Mouse (Mus musculus) hindbrain, embryonic 15.5 days (tissue): ENCODE data around the gene Hspb3. TPM values are rescaled to one million over a fixed set of nuclear protein-coding genes. Genes with fewer than 3 reads are reported as not detected.
A peak's percentile ranks its signal among the peaks of the same experiment; 100 is the strongest.

Experiments used
- ATAC-seq: fragments of 200-750 bp; cut with Nextera tagmentation; 2 replicates; pipeline ENCODE4 v1.8.0; 2017; ENCODE audit warnings: low read depth, moderate number of reproducible peaks, moderate TSS enrichment; ENCODE audit not compliant: low FRiP score
- H3K27ac ChIP-seq: fragments of 300-500 bp; sonication (generic); replicated peaks from 2 replicates; pipeline ENCODE4 v1.5.1; 2015; ENCODE audit warnings: mild to moderate bottlenecking, inconsistent platforms
- H3K27me3 ChIP-seq: fragments of 300-500 bp; sonication (generic); 2 replicates; pipeline ENCODE4 v1.6.1; 2015; ENCODE audit warnings: control low read depth, inconsistent platforms
- H3K36me3 ChIP-seq: fragments of 300-500 bp; sonication (generic); 2 replicates; pipeline ENCODE4 v1.6.1; 2015; ENCODE audit warnings: control low read depth, inconsistent platforms
- H3K4me1 ChIP-seq: fragments of 300-500 bp; sonication (generic); replicated peaks from 2 replicates; pipeline ENCODE4 v1.6.1; 2015; ENCODE audit warnings: control low read depth, inconsistent platforms
- H3K4me2 ChIP-seq: fragments of 300-500 bp; sonication (generic); 2 replicates; pipeline ENCODE4 v1.6.1; 2015; ENCODE audit warnings: moderate library complexity, mild to moderate bottlenecking, inconsistent platforms
- H3K4me3 ChIP-seq: fragments of 300-500 bp; sonication (generic); 2 replicates; pipeline ENCODE4 v1.5.1; 2015; ENCODE audit warnings: mild to moderate bottlenecking, inconsistent platforms
- H3K9ac ChIP-seq: fragments of 300-500 bp; sonication (generic); 2 replicates; pipeline ENCODE4 v1.6.1; 2015; ENCODE audit warnings: inconsistent platforms
- H3K9me3 ChIP-seq: fragments of 300-500 bp; sonication (generic); 2 replicates; pipeline ENCODE4 v1.6.1; 2016; ENCODE audit warnings: control low read depth, inconsistent platforms
- WGBS: fragments of 180-500 bp; shearing (Covaris S2); methylation state at CpG from one replicate; pipeline ENCODE4 v1.1.7; 2015; 5-methylcytosine and 5-hydroxymethylcytosine counted together
- polyA plus RNA-seq: library from polyadenylated mRNA; unstranded; fragments of >200 nt; fragmentation: Nextera tagmentation; extraction: Ambion mirVana; gene quantifications from 2 replicates; pipeline ENCODE4 v1.2.1, GENCODE M21; 2015

Hspb3 gene
- polyA plus RNA-seq, 1 experiment from 2014 or later = 0.19 TPM

DNA sequence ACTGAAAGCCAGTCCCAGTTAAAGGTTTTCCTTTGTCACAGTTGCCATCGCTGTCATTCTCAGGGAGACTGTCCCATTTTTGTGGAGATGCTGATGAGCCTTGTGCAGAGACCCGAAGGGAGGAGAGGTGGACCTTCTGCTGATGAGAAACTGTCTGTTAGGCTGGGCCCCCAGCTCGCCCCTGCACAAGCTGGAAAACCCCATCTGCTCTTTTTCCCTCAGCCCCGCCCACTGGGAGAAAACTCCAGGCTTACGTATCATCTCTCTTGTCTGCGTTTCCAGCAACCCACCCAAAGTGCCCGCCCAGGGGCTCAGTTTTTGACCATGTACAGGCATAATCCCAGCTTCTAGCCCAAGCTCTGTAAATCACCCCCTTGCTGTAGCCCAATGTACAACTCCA lies 17.2 kb upstream of the Hspb3 start:
- Histone ChIP-seq H3K9me3 (no peaks in the 10 kb centered on the region), H3K4me3 (no peak overlapping the region), H3K9ac (no peak overlapping the region), H3K4me2 (no peak overlapping the region), H3K27me3 (no peaks in the 10 kb centered on the region), H3K4me1 (no peaks in the 10 kb centered on the region), H3K36me3 (no peaks in the 10 kb centered on the region), H3K27ac (no peak overlapping the region)
- 92% methylated on average over 7 of the region's 7 CpGs for WGBS
- ATAC-seq = no peak

DNA sequence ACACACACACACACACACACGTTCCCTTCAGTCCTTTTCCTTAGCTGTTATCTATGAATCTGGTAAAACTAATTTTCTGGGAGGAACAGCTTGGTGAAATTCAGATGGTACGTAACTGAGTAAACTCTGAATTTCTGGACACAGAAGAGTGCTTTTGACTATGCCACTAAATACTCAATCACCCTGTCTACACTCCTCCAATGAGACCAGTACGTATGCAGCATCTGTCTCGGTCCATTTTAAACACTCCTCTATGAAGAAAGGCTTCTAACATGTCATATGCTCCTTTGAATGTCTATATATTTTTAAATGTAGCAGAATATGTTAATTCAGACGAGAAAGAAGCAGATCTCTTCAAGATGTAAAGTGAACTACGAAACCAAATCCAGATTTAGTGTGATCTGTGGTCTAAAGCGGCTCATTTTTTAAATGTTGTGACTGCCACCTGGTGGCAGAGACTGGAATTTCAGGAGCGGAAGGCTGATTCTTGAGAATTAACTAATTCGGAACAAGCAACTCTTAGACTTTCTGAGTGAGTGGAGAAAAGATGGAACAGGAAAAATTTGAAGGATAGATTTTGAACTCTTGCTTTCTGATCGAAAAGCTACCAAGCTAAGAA lies 6.1 kb upstream of the Hspb3 start:
- H3K27ac ChIP-seq = no peak overlapping the region
- H3K27me3 ChIP-seq = no peaks in the 10 kb centered on the region
- H3K36me3 ChIP-seq = no peaks in the 10 kb centered on the region
- H3K4me2 ChIP-seq = no peak overlapping the region
- 39% methylated on average over 10 of the region's 10 CpGs for WGBS
- no peak overlapping the region for H3K4me3 ChIP-seq
- H3K9ac ChIP-seq = no peak overlapping the region
- H3K4me1 ChIP-seq = no peaks in the 10 kb centered on the region
- H3K9me3 ChIP-seq = no peaks in the 10 kb centered on the region
- no peak for ATAC-seq

DNA sequence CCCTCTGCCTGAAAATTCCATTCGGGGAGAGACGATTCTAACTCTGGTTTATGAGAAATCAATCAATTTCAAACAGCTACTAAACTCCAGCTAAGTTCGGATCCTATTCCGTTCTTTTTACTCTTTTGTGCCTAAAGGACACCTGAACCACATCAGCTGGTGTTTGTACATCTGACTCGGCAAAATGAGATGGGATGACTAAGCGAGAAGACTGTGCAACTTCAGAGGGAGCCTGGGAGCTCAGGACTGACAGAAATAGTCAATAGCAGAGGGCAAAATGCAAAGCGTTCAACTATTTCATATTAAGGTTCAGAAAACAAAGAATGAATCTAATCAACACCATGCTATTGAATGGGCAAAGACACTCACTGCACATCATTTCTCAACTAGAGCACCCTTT lies 407 bp upstream of the Hspb3 start:
- Histone ChIP-seq H3K4me3 (no peak overlapping the region), H3K4me2 (no peak overlapping the region), H3K27me3 (no peaks in the 10 kb centered on the region), H3K4me1 (peaks cover 12% of the 10 kb centered on the region), H3K36me3 (no peaks in the 10 kb centered on the region), H3K9me3 (no peaks in the 10 kb centered on the region), H3K27ac (no peak overlapping the region), H3K9ac (no peak overlapping the region)
- 77% methylated on average over 7 of the region's 7 CpGs for WGBS
- ATAC-seq = no peak

DNA sequence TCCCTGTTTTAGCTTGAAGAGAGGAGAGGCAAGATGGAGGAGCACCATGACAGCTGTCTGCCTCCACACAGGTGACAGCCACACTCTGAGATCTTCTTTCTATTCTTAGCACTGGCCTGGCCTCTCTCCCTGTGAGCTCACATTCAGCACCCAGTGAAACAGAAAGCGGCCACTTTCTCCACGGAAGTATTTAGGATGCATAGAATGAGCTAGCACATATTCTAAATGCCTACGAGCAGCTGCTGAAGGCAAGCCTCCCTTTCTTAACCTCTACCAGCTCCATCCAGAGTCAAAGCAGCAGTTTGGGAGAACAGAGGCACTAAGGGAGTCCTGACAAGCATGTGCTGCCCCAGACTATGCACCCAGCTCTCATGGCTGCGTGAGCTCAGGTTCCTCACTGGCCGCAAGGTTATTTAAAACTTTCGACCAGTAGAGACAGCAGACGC lies 1.6 kb downstream of the Hspb3 start:
- Histone ChIP-seq H3K27ac (no peak overlapping the region), H3K4me1 (peaks cover 12% of the 10 kb centered on the region), H3K4me2 (no peak overlapping the region), H3K27me3 (no peaks in the 10 kb centered on the region), H3K9ac (no peak overlapping the region), H3K36me3 (no peaks in the 10 kb centered on the region), H3K9me3 (no peaks in the 10 kb centered on the region), H3K4me3 (no peak overlapping the region)
- WGBS = 77% methylated on average over 7 of the region's 7 CpGs
- no peak for ATAC-seq

DNA sequence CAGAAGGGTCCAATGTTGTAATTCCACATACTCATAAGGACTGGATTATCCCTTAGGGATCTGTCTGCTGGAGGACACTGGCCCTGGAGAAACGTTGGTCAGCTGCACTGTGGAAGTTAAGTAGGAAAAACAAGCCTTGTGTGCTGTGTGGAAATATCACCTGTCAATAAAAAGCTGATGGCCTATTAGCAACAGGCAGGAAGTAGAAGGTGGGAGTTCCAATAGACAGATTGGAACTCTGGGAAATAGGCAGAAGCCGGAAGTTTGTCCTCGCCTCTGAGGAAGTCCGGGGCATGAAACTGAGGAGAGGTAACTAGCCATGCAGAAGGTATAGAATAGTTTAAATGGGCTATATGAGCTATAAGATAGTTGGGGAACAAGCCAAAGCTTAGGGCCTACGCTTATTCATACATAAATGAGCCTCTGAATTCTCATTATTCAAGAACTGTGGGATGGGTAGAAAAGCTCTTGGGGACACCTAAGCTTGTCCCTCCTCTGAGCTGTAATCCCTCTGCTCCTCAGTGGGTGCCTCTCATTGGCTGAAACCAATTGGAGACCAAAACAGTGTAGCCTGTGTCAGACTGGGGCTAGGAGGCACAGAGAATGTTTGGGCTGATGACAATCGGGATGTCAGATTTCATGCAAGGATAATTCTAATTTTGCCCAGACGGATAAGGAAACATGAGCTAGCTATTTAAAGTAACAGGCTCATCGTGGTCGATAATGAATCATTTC lies 2.7 kb downstream of the Hspb3 start:
- peaks cover 12% of the 10 kb centered on the region for H3K4me1 ChIP-seq
- 81% methylated on average over 9 of the region's 9 CpGs for WGBS
- H3K4me2 ChIP-seq = no peak overlapping the region
- H3K27me3 ChIP-seq = no peaks in the 10 kb centered on the region
- ATAC-seq = no peak
- H3K4me3 ChIP-seq = no peak overlapping the region
- H3K27ac ChIP-seq = no peak overlapping the region
- no peaks in the 10 kb centered on the region for H3K36me3 ChIP-seq
- no peak overlapping the region for H3K9ac ChIP-seq
- H3K9me3 ChIP-seq = no peaks in the 10 kb centered on the region

DNA sequence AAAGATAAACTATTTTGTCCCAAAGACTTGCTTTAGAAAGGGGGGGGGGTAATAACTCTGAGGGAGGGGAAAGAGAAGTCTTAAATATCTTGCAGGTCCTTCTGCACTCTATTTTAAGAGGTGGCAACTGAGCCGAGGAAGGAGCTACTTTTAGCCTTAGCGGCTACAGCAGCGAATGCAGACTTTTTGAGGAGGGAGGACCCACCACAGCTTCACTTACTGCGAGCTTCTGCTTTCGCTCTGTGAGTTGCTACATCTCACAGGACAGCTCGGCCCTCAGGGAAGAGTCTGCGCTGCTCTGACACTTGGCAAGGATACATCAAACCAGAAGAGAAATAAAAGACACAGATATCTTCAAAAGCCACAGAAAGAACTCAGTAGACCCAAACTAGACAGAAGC lies 6.3 kb downstream of the Hspb3 start:
- no peak for ATAC-seq
- Histone ChIP-seq H3K9me3 (no peaks in the 10 kb centered on the region), H3K4me3 (no peak overlapping the region), H3K4me1 (no peaks in the 10 kb centered on the region), H3K27me3 (no peaks in the 10 kb centered on the region), H3K9ac (no peak overlapping the region), H3K36me3 (no peaks in the 10 kb centered on the region), H3K4me2 (no peak overlapping the region), H3K27ac (no peak overlapping the region)
- WGBS = 81% methylated on average over 7 of the region's 7 CpGs

DNA sequence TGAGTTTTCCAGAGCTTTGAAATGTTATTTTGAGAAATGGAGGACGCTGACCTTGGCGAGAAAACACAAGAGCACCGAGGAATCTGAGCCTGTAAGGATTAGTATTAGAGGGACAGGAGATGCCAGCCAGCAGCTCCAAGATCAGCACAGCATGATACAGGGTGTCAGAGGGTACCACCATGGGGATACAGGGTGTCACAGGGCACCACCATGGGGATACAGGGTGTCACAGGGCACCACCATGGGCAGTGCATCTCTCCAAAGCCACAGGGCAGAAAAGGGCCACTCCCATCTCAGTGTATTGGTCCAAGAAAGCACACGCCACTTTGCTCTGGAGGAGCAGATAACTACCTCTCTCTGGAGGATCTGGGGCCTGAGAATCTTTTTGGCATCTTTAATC lies 6.8 kb downstream of the Hspb3 start:
- H3K27ac ChIP-seq = no peak overlapping the region
- no peak for ATAC-seq
- no peaks in the 10 kb centered on the region for H3K4me1 ChIP-seq
- 90% methylated on average over 4 of the region's 4 CpGs for WGBS
- no peak overlapping the region for H3K4me3 ChIP-seq
- no peaks in the 10 kb centered on the region for H3K27me3 ChIP-seq
- no peak overlapping the region for H3K9ac ChIP-seq
- H3K4me2 ChIP-seq = no peak overlapping the region
- no peaks in the 10 kb centered on the region for H3K36me3 ChIP-seq
- H3K9me3 ChIP-seq = no peaks in the 10 kb centered on the region

DNA sequence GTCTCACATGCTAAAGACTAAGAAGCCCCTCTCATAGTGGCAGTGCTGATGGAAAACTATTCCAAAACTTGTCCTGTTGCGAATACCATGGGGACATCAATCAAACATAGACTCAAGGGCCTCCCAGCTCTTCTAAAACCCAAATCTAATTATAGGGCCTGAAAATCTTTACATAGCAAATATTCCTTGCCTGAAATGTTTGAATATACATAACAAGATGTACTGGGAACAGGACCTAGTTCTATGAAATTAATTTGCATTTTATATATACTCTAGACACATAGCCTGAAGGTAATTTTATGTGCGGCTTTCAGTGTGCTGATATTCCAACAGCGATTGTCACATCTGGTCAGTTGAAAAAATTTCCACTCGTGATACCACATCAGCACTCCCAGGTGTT lies 8.0 kb downstream of the Hspb3 start:
- Histone ChIP-seq H3K9ac (no peak overlapping the region), H3K4me1 (no peaks in the 10 kb centered on the region), H3K4me3 (no peak overlapping the region), H3K36me3 (no peaks in the 10 kb centered on the region), H3K27me3 (no peaks in the 10 kb centered on the region), H3K27ac (no peak overlapping the region), H3K4me2 (no peak overlapping the region), H3K9me3 (no peaks in the 10 kb centered on the region)
- 76% methylated on average over 4 of the region's 4 CpGs for WGBS
- ATAC-seq = no peak

DNA sequence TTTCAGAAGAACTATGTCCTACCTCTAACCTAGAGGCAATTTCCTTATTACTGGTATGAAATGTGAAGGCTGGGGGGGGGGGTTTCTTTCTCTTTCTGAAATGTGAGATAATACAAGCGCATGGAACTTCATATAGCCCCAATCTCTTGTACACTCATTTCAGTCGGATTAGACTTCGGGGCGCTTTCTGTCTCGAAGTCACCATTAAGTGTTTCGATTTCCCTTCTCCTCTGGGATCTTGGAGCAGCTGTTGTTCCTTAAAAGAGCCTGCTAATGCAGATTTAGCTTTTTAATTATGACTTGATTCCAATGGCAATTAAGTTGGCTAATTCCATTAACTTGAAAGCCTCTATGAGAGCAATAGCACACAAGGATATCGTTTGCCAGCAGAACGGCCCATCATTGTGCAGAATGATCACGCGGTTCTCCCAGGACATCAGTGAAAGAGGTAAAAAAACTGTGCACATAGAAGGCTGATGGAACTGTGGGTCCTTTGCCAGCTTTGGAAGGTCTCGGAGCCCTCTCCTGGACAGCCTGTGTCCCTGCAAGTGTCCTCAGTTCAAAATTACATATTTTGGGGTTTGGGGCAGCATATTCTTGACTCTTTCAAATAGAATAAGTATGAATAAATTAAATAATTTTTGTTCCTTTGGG lies 22.4 kb downstream of the Hspb3 start:
- Histone ChIP-seq H3K9ac (no peak overlapping the region), H3K27ac (no peak overlapping the region), H3K4me3 (no peak overlapping the region), H3K9me3 (no peaks in the 10 kb centered on the region), H3K4me2 (no peak overlapping the region), H3K36me3 (no peaks in the 10 kb centered on the region), H3K4me1 (peaks cover 6% of the 10 kb centered on the region; the same call in 1 of the 2 replicates), H3K27me3 (no peaks in the 10 kb centered on the region)
- peak; percentile 75 for ATAC-seq
- 46% methylated on average over 11 of the region's 11 CpGs for WGBS

DNA sequence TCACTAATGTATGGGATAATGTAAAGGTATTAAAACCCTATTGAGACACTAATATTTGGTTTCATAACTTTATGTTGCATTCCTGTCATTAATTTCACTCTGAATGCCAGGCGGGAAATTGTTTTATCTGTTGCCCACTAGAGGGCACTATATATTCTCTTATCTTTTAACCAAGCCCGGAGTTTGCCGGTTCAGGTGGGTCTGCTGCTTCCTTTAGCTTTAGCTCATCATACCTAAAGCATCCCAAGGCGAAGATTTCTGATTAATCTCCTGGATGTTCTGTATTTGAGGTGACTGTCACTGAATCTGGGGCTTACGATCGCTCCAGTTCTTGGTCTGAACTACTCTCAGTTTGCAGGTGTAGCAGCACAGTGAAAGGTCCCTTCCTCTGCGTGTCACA lies 24.6 kb downstream of the Hspb3 start:
- Histone ChIP-seq H3K27me3 (no peaks in the 10 kb centered on the region), H3K9ac (no peak overlapping the region), H3K4me3 (no peak overlapping the region), H3K4me2 (0 out of 2 replicates have a peak overlapping the region, but pooled peaks have one; percentile 10), H3K4me1 (peaks cover 6% of the 10 kb centered on the region; the same call in 1 of the 2 replicates), H3K36me3 (no peaks in the 10 kb centered on the region), H3K27ac (no peak overlapping the region), H3K9me3 (no peaks in the 10 kb centered on the region)
- ATAC-seq = no peak
- 29% methylated on average over 7 of the region's 7 CpGs for WGBS

DNA sequence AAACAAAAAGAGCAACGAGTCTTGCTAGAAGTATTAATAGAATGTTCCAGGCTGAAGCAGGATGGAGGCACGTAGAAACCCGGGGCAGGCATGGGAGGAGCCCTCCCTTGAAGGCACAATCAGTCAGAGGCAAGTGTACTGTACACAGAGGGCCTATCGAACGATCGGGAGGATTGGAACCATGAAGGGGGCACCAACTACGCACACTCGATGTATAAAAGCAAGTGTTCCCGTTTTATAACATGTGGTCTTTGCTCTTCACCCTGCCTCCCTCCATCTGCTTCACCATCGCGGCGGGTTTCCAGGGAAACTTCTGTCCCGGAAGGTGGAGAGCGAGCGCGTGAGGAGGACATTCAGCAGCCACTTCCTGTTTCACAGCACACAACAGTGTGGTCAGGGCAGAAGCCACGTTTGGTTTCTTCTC lies 27.7 kb downstream of the Hspb3 start:
- no peak for ATAC-seq
- Histone ChIP-seq H3K9me3 (no peaks in the 10 kb centered on the region), H3K27ac (no peak overlapping the region), H3K36me3 (no peaks in the 10 kb centered on the region), H3K4me3 (no peak overlapping the region), H3K4me1 (peaks cover 3% of the 10 kb centered on the region; the same call in 1 of the 2 replicates), H3K4me2 (no peak overlapping the region), H3K27me3 (no peaks in the 10 kb centered on the region), H3K9ac (no peak overlapping the region)
- whole genome bisulfite sequencing = 85% methylated on average over 17 of the region's 17 CpGs

DNA sequence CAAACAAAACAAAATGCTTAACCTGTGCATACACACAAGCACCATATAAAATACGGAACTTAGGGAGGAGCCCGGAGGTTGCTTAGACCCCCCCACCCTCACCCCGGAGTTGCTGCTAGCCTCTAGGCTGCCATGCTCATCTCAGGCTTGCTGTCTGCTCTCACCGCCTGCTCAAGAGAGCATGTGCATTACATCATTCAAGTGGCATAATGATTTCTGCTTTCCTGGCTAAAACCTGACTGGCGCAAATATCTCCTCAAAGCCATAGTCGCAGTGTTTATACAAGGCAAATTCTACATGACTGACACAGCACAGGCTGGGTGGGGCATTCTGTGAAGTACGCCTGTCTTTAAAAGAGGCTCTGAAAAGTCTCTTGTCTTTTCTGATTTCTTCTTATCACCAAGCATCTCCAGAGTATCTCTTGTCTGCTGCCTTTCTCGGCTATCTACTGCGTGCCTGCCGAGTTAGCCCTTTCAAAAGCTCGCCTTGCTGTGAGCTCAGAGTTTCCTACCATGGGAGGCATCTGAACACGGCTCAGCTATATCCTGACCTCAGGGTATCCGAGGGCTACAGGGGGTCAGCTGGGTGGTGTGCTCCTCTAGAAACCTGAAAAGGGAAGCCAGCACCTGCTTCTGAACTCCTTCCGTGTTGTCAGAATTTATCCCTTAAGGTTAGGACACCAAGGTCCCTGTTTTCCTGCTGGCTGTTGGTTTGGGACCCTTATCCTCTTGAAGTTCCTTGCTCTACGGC lies 28.6 kb downstream of the Hspb3 start:
- WGBS = 82% methylated on average over 15 of the region's 15 CpGs
- Histone ChIP-seq H3K9ac (no peak overlapping the region), H3K4me2 (no peak overlapping the region), H3K27ac (no peak overlapping the region), H3K27me3 (no peaks in the 10 kb centered on the region), H3K4me3 (no peak overlapping the region), H3K9me3 (no peaks in the 10 kb centered on the region), H3K36me3 (no peaks in the 10 kb centered on the region), H3K4me1 (no peaks in the 10 kb centered on the region)
- no peak for ATAC-seq
